Mouse (Mus musculus) frontal cortex, postnatal 36 days (tissue): ENCODE measurements around the gene Abhd5.
"Not testable (repeated sequence)": the region's sequence is repeated elsewhere in the genome, so short reads cannot be mapped to it uniquely, and the experiment has no call there.

Experiments used
- DNase-seq, 2 experiments: peaks; one replicate each; pipeline ENCODE4 v3.0.0; 2022; ENCODE audit warnings: low spot score in 2 of 2

Gene Abhd5

GRCm38 (mm10) chr9:122351303-122352024 lies at the start of gene Abhd5:
Gene Abhd5, plus strand, starts transcription at chr9:122351608.
- DNase-seq = peak; percentile 90 to 92

- no peak for DNase-seq
Observed at GRCm38 (mm10) chr9:122305302-122305701, 46.1 kb upstream of the Abhd5 start.

GRCm38 (mm10) chr9:122309013-122309980 lies 42.1 kb upstream of the Abhd5 start:
- DNase-seq = no peak

GRCm38 (mm10) chr9:122310613-122311049 lies 40.8 kb upstream of the Abhd5 start:
- peak; percentile 91 for DNase-seq

GRCm38 (mm10) chr9:122311051-122311760 lies 40.2 kb upstream of the Abhd5 start:
- DNase-seq = no peak

GRCm38 (mm10) chr9:122312296-122312990 lies 39.0 kb upstream of the Abhd5 start:
- no peak for DNase-seq

- DNase-seq = not testable (repeated sequence)
Observed at GRCm38 (mm10) chr9:122313128-122313527, 38.3 kb upstream of the Abhd5 start.

GRCm38 (mm10) chr9:122314386-122314785 lies 37.0 kb upstream of the Abhd5 start:
- no peak for DNase-seq

GRCm38 (mm10) chr9:122314942-122315341 lies 36.5 kb upstream of the Abhd5 start:
- DNase-seq = no peak

GRCm38 (mm10) chr9:122315501-122315900 lies 35.9 kb upstream of the Abhd5 start:
- no peak for DNase-seq

- DNase-seq = no peak
Observed at GRCm38 (mm10) chr9:122316562-122316961, 34.8 kb upstream of the Abhd5 start.

- DNase-seq = no peak
Observed at GRCm38 (mm10) chr9:122320626-122321025, 30.8 kb upstream of the Abhd5 start.

- no peak for DNase-seq
Observed at GRCm38 (mm10) chr9:122322356-122322755, 29.1 kb upstream of the Abhd5 start.

- no peak for DNase-seq
Observed at GRCm38 (mm10) chr9:122325996-122326395, 25.4 kb upstream of the Abhd5 start.

- no peak for DNase-seq
Observed at GRCm38 (mm10) chr9:122328199-122328598, 23.2 kb upstream of the Abhd5 start.

- no peak for DNase-seq
Observed at GRCm38 (mm10) chr9:122336677-122337076, 14.7 kb upstream of the Abhd5 start.

GRCm38 (mm10) chr9:122337510-122337931 lies 13.9 kb upstream of the Abhd5 start:
- DNase-seq = no peak

GRCm38 (mm10) chr9:122339972-122340371 lies 11.4 kb upstream of the Abhd5 start:
- DNase-seq = no peak

GRCm38 (mm10) chr9:122343399-122343798 lies 8.0 kb upstream of the Abhd5 start:
- no peak for DNase-seq

GRCm38 (mm10) chr9:122344560-122344959 lies 6.8 kb upstream of the Abhd5 start:
- DNase-seq = no peak

GRCm38 (mm10) chr9:122345291-122345690 lies 6.1 kb upstream of the Abhd5 start:
- no peak for DNase-seq
